Comparison of ENCODE assay signal across 33 mouse cellular contexts in genomic region chr8:8821119-8821518, GRCm38 (mm10).
A peak's percentile ranks its signal among the peaks of the same experiment; 100 is the strongest.
DNase-seq lines count a peak whose midpoint lies in the region; ATAC-seq and TF ChIP-seq lines count a peak whose summit lies in the region.
"Had no signal": no experiment of that assay in that cellular context is flagged by ENCODE, and none has a peak within 500 bp of the region (broad histone marks: within the 10 kb centered on the region; RNA-seq: fewer than 3 reads in every experiment).

No protein-coding gene starts in this region.

- H3K4me1 ChIP-seq in heart, embryonic 13.5 days = peaks cover 31% of the 10 kb centered on the region
- H3K4me1 ChIP-seq in limb, embryonic 14.5 days (ENCODE audit: control insufficient read depth, insufficient read depth, low read length) = no peaks in the 10 kb centered on the region
- H3K4me1 ChIP-seq in limb, embryonic 10.5 days = no peaks in the 10 kb centered on the region
- H3K4me1 ChIP-seq in midbrain, embryonic 14.5 days (ENCODE audit: control insufficient read depth, insufficient read depth, low read length) = no peaks in the 10 kb centered on the region
- H3K4me1 ChIP-seq in midbrain, embryonic 11.5 days (ENCODE audit: control insufficient read depth, insufficient read depth, low read length) = no peaks in the 10 kb centered on the region
- H3K4me1 ChIP-seq: embryonic facial prominence, embryonic 12.5 days; liver, embryonic 15.5 days; midbrain, embryonic 13.5 days had no signal

- no peak overlapping the region for H3K9ac ChIP-seq in heart, embryonic 13.5 days
- H3K9ac ChIP-seq in limb, embryonic 14.5 days (ENCODE audit: low read depth, low read length, severe bottlenecking) = no peak overlapping the region
- no peak overlapping the region for H3K9ac ChIP-seq in midbrain, embryonic 14.5 days (replicated peaks; ENCODE audit: low read length)
- H3K9ac ChIP-seq in midbrain, embryonic 11.5 days (ENCODE audit: low read length) = no peak overlapping the region
- H3K9ac ChIP-seq: embryonic facial prominence, embryonic 12.5 days; forebrain, embryonic 15.5 days; hindbrain, embryonic 12.5 days; liver, embryonic 15.5 days; midbrain, embryonic 13.5 days; neural tube, embryonic 13.5 days had no signal

- no peak overlapping the region for H3K4me3 ChIP-seq in heart, embryonic 13.5 days
- H3K4me3 ChIP-seq in limb, embryonic 14.5 days (replicated peaks; ENCODE audit: low read length) = no peak overlapping the region
- no peak overlapping the region for H3K4me3 ChIP-seq in limb, embryonic 10.5 days
- no peak overlapping the region for H3K4me3 ChIP-seq in midbrain, embryonic 14.5 days (replicated peaks; ENCODE audit: low read depth, low read length)
- H3K4me3 ChIP-seq in midbrain, embryonic 11.5 days (ENCODE audit: low read depth, low read length) = no peak overlapping the region
- H3K4me3 ChIP-seq: embryonic facial prominence, embryonic 12.5 days; erythroblast, embryonic 14.5 days; forebrain, embryonic 15.5 days; hindbrain, embryonic 12.5 days; left cerebral cortex, adult 2 months; liver, embryonic 15.5 days; midbrain, embryonic 13.5 days; myocyte; neural tube, embryonic 13.5 days had no signal

- no peak for ATAC-seq in heart, embryonic 13.5 days (ENCODE audit: extremely low read depth, insufficient number of reproducible peaks, low FRiP score, low TSS enrichment)
- no peak for ATAC-seq in limb, embryonic 14.5 days (ENCODE audit: low FRiP score, low read depth)
- ATAC-seq in midbrain, embryonic 14.5 days (ENCODE audit: low FRiP score, low TSS enrichment) = no peak
- no peak for ATAC-seq in midbrain, embryonic 11.5 days (ENCODE audit: low FRiP score)
- ATAC-seq: forebrain, embryonic 15.5 days; inflammation-experienced regulatory T-cells, adult 6 months; midbrain, embryonic 13.5 days; Patski had no signal

- no peak for TF ChIP-seq POLR2A in limb, embryonic 14.5 days (IDR thresholded peaks at IDR 0.05; ENCODE audit: borderline replicate concordance, extremely low read depth, insufficient read depth, insufficient read length)

- H3K27ac ChIP-seq in heart, embryonic 13.5 days (replicated peaks) = peak overlapping the region; percentile 71
- H3K27ac ChIP-seq in limb, embryonic 14.5 days (replicated peaks; ENCODE audit: low read depth, low read length) = no peak overlapping the region
- no peak overlapping the region for H3K27ac ChIP-seq in limb, embryonic 10.5 days
- no peak overlapping the region for H3K27ac ChIP-seq in midbrain, embryonic 14.5 days (replicated peaks; ENCODE audit: low read depth, low read length)
- H3K27ac ChIP-seq in midbrain, embryonic 11.5 days (ENCODE audit: low read depth, low read length) = no peak overlapping the region
- H3K27ac ChIP-seq: embryonic facial prominence, embryonic 12.5 days; forebrain, embryonic 15.5 days; hindbrain, embryonic 12.5 days; left cerebral cortex, adult 2 months; liver, embryonic 15.5 days; midbrain, embryonic 13.5 days; neural tube, embryonic 13.5 days had no signal

- H3K27me3 ChIP-seq in heart, embryonic 13.5 days (replicated peaks) = no peaks in the 10 kb centered on the region
- H3K27me3 ChIP-seq in limb, embryonic 14.5 days (ENCODE audit: control insufficient read depth, insufficient read depth, low read length) = no peaks in the 10 kb centered on the region
- no peaks in the 10 kb centered on the region for H3K27me3 ChIP-seq in limb, embryonic 10.5 days (ENCODE audit: low read depth, poor library complexity, severe bottlenecking)
- no peaks in the 10 kb centered on the region for H3K27me3 ChIP-seq in midbrain, embryonic 14.5 days (ENCODE audit: control insufficient read depth, insufficient read depth, low read length)
- no peaks in the 10 kb centered on the region for H3K27me3 ChIP-seq in midbrain, embryonic 11.5 days (ENCODE audit: control insufficient read depth, insufficient read depth, low read length)
- H3K27me3 ChIP-seq: CH12.LX; forebrain, embryonic 15.5 days; hindbrain, embryonic 12.5 days; liver, embryonic 15.5 days; midbrain, embryonic 13.5 days; neural tube, embryonic 13.5 days; Patski had no signal

- peak overlapping the region; percentile 43 for H3K4me2 ChIP-seq in heart, embryonic 13.5 days
- no peak overlapping the region for H3K4me2 ChIP-seq in limb, embryonic 14.5 days (replicated peaks; ENCODE audit: low read depth, low read length, severe bottlenecking)
- H3K4me2 ChIP-seq in midbrain, embryonic 14.5 days (ENCODE audit: low read length) = no peak overlapping the region
- no peak overlapping the region for H3K4me2 ChIP-seq in midbrain, embryonic 11.5 days
- H3K4me2 ChIP-seq: embryonic facial prominence, embryonic 12.5 days; forebrain, embryonic 15.5 days; hindbrain, embryonic 12.5 days; liver, embryonic 15.5 days; midbrain, embryonic 13.5 days; neural tube, embryonic 13.5 days had no signal

- no peaks in the 10 kb centered on the region for H3K36me3 ChIP-seq in heart, embryonic 13.5 days
- H3K36me3 ChIP-seq in limb, embryonic 14.5 days (ENCODE audit: control insufficient read depth, insufficient read depth, low read length) = no peaks in the 10 kb centered on the region
- no peaks in the 10 kb centered on the region for H3K36me3 ChIP-seq in limb, embryonic 10.5 days
- no peaks in the 10 kb centered on the region for H3K36me3 ChIP-seq in midbrain, embryonic 14.5 days (ENCODE audit: control insufficient read depth, insufficient read depth, low read length)
- H3K36me3 ChIP-seq in midbrain, embryonic 11.5 days (ENCODE audit: control insufficient read depth, insufficient read depth, low read length) = no peaks in the 10 kb centered on the region
- H3K36me3 ChIP-seq: embryonic facial prominence, embryonic 12.5 days; forebrain, embryonic 15.5 days; G1E; hindbrain, embryonic 12.5 days; liver, embryonic 15.5 days; midbrain, embryonic 13.5 days; neural tube, embryonic 13.5 days had no signal

- H3K9me3 ChIP-seq in heart, embryonic 13.5 days = no peaks in the 10 kb centered on the region
- H3K9me3 ChIP-seq in limb, embryonic 14.5 days (ENCODE audit: control insufficient read depth, low read length) = no peaks in the 10 kb centered on the region
- H3K9me3 ChIP-seq in limb, embryonic 10.5 days (replicated peaks) = no peaks in the 10 kb centered on the region
- no peaks in the 10 kb centered on the region for H3K9me3 ChIP-seq in midbrain, embryonic 14.5 days (ENCODE audit: control insufficient read depth, low read length)
- H3K9me3 ChIP-seq in midbrain, embryonic 11.5 days (ENCODE audit: control insufficient read depth, low read length) = no peaks in the 10 kb centered on the region
- H3K9me3 ChIP-seq: embryonic facial prominence, embryonic 12.5 days; forebrain, embryonic 15.5 days; G1E; hindbrain, embryonic 12.5 days; liver, embryonic 15.5 days; midbrain, embryonic 13.5 days; neural tube, embryonic 13.5 days had no signal

- no peak for DNase-seq in heart, adult 8-10 months (ENCODE audit: low spot score)
- peak; percentile 21 for DNase-seq in limb, embryonic 14.5 days (ENCODE audit: low spot score)
- DNase-seq in limb, embryonic 10.5 days (ENCODE audit: low spot score) = no peak
- peak; percentile 61 for DNase-seq in midbrain, embryonic 14.5 days
- DNase-seq in midbrain, embryonic 11.5 days (ENCODE audit: low spot score, missing footprints) = no peak
- no peak for DNase-seq in T-cell, adult 2 months (ENCODE audit: low spot score)
- DNase-seq: adrenal gland, adult 8-10 months; B cell, adult 2 months; cerebellum, adult 18-20 months; cerebellum, postnatal 14 days; gastrocnemius, postnatal 10 days; heart, postnatal 10 days; kidney, adult 18-20 months; kidney, postnatal 10 days; liver; right cerebral cortex, adult 18-20 months; right cerebral cortex, postnatal 4 days; thymus, adult 18-20 months; thymus, postnatal 36 days had no signal

- WGBS in heart, embryonic 13.5 days = 35% methylated on average over 6 of the region's 6 CpGs
- WGBS in limb, embryonic 14.5 days = 52% methylated on average over 6 of the region's 6 CpGs
- WGBS in limb, embryonic 10.5 days = 87% methylated on average over 6 of the region's 6 CpGs
- WGBS in midbrain, embryonic 14.5 days = 57% methylated on average over 6 of the region's 6 CpGs
- WGBS in midbrain, embryonic 11.5 days = 82% methylated on average over 6 of the region's 6 CpGs

Comparison
In these comparisons a context has a peak if more than half of its experiments do, and no peak if none do; other contexts are left out.
1. DNase-seq: peak in limb, embryonic 14.5 days (single experiment) and midbrain, embryonic 14.5 days (single experiment); none in heart, adult 8-10 months (single experiment), limb, embryonic 10.5 days (single experiment), midbrain, embryonic 11.5 days (single experiment) and T-cell, adult 2 months (single experiment).